Mouse (Mus musculus): ENCODE measurements around the gene Grik2. TPM values are rescaled to one million over a fixed set of nuclear protein-coding genes. Genes with fewer than 3 reads are reported as not detected.

Grik2 gene
- 1 to 10 TPM; 1.7 to 3.1 TPM for total RNA-seq (2021)
- long read RNA-seq, experiment 1, result 0 reads
- long read RNA-seq, experiment 2, result 0 reads

DNA sequence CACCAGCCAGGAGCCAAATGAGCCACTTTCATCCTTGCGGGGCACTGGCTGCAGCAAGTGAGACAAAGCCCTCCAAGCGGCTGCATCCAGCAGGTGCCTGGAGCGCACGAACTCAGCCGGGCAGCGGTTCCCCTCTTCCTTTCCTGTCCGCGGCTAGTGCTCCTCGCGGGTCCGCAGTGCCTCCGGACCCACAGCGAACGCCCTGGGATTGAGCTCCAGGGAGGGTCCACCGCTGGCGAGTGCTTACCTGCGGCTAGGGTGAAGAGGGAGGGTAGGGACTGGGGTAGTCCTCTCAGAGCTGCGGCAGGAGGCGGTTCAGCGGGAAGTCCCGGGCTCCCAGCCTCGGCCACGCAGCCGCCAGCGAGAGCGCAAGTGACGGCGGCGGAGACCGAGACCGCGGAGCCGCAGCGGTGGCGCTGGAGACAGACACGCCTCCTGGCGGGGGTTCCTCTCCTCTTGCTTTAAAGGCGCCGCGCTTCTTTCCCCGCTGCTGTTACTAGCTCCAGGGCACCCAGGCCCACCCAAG is at the start of gene Grik2:
Grik2 (minus strand) TSS at position 386 of the 526 bp plus-strand sequence.
- DNase-seq (ENCODE audit: low spot score in 2 of 2), result peak; percentile 35 to 52

DNA sequence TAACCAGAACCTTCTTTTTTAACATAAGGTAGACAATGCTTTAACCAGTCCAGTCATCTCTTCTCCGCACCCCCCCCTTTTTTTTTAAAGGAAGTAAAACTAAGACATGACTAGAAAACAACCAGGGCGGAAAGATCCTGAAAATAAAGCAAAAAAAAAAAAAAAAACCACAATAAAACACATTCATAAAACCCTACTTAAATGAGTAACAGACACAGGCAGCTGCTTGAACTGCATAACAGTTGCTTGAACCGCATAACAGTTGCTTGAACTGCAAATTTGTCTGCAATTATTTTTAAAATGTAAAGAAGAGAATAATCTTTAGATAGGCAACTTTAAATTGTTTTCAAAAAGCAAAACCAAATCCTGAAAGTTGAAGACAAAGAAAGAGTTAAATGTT is 45.8 kb upstream of the Grik2 start:
- DNase-seq (ENCODE audit: low spot score in 2 of 2), result no peak

DNA sequence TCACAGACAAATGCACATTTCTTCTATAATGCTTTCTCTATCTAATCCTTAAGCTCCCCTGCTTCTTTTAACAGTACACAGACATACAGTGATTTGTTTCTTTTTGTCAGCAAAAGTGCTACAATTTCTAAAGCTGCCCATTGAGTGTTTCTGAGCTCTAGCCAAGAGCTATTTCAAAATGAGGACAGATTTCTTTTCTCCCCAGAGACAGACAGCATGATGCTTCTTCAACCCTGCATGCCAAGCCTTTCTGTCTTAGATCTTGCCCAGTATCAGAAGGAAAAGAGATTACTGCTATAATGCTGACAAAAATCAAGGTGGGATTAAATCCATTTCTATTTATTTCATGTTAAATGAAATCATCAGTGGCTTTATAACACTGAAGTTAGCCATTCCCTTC is 18.7 kb upstream of the Grik2 start:
- DNase-seq (ENCODE audit: low spot score in 2 of 2), result no peak

DNA sequence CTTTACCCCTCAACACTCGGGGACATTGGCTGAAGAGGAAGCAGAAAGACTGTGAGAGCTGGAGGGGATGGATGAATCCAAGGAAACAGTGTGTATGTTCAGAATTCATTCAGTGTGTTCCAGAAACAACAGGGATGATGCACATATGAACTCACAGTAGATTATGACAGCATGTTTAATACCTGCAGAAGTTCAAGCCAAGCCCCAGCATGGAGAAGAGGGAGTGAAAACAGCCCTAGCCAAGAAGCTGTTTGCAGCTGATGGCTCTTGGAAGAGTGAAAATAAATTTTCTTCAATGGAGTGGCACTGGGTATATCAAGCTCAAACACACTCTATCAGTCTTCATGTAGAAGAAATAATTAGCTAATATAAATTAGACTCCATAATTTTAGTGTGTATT is 12.4 kb upstream of the Grik2 start:
- DNase-seq (ENCODE audit: low spot score in 2 of 2), result no peak

DNA sequence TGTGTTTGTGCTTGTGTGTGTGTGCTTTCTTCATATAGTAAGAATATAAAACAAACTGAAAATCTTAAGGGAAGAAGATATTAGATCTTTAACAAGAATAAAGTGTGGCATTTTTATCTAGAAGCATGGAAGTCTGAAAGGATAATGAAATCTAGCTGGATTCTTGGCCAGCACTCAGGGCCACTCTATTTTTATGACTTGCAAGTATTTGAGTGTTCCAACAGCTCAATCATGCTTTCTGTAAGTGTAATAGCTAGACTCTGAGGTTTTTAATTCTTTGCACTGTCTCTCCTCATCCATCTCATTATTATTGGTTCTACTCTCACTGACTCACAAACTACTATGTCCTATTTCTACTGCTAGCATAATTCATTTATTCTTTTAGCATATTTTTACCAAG is 5.6 kb upstream of the Grik2 start:
- DNase-seq (ENCODE audit: low spot score in 2 of 2), result no peak

DNA sequence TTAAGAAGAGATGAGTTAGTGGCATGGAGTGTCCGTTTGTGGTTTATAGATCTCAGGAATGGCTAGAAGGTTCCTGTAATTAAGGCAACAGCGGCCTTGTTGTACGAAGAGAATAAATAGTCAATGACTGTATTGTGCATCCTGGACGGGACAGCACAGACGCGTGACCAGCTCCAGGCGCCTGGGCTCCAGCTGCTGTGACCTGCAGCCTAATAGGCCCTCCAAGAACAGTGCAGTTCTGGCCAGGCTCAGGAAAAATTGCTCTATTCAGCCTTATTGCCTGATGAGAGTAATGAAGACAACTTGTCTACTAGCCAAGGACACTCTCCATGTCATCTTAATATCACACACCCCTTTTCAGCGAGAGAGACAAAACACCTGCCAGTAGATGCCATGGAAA is 1.8 kb upstream of the Grik2 start:
- DNase-seq (ENCODE audit: low spot score in 2 of 2), result no peak

DNA sequence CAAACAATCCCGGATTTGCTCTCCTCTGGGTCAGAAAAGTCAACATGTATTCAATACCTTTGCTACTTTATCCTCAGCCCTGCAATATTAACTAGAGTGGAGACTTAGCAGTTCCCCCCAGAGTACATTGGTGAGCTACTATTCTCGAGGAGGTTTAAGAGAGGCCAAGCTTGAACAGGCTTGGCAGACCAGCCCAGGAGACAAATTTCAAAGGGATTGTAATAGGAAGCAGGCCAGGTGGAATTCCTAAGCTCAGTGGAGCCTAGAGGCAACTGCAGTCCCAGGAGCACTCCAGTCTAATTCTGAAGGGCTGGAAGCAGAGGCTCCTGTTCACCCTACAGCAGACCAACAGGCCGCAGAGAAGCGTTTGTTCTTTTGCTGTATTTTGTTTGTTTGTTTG is 1.1 kb upstream of the Grik2 start:
- DNase-seq (ENCODE audit: low spot score in 2 of 2), result no peak

DNA sequence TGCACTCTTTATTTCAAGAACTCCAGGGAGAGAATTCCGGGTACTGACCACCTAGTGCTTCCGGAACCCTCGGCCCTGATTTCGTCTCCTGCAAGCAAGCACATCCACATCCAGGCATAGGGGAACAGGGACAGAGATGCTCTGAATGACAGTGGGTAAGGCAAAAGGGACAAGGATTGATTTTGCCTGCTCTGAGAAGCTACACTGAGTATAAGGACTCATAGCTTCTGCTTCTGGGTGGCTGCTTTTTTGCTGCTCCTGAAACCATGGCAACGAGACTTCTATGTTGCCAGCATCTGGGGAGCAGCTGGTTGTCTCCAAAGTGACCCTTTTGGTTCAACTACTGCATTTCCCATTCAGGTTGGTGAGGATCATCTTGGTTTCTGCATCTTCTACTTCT is 348 bp upstream of the Grik2 start:
- no peak for DNase-seq (ENCODE audit: low spot score in 2 of 2)

DNA sequence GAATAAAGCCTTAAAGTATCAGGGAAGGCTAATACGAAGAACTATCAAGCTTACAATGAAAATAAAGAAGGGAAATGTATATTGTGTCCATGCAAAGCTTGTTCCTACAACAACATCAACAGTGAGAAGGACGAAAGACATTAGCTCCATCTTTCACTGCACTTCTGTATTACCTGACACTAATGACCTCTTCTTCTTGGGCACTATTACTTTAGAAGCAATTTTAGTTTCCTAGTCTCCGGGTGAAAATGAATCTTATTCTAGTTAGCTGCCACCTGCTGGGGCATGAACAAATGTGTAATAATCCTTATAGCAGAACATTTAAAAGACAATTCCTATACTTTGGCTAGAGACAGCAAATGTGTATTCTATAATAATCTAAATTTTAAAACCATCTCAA is 1.9 kb downstream of the Grik2 start:
- no peak for DNase-seq (ENCODE audit: low spot score in 2 of 2)

DNA sequence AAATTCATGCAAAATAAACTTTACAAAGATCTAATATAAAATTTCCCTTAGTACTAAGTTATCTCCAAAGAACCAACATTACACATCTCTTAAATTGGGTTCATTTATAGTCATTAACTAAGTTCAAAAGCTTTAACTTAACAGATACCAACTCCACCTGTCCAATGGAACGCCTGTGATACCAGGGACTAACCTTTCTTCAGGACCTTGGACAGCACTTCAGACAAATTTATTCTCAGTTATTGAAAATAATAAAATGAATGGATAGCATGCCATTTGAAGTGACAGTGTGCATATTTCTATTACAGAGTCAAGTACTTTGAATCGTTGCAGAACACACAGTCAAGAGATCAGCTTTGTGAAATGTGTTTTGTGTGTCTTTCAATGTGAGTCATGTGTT is 3.1 kb downstream of the Grik2 start:
- no peak for DNase-seq (ENCODE audit: low spot score in 2 of 2)

DNA sequence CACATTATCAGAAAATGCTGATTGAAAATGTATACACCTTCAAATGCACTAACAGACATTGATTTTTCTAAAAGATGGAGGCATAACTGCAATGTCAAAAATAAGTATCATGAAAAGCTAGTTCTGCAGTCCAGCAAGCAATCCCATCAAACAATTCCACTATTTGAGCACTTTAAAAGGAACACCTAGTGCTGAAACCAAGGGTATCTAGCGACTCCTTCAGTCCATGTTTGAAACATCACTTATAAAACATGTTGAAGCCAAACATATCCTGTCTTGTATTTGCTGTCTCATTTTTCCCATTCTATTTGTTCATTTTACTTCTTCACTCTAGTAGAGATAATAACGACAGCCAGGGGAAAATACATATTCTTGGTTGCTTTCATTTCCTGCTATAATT is 3.7 kb downstream of the Grik2 start:
- no peak for DNase-seq (ENCODE audit: low spot score in 2 of 2)

DNA sequence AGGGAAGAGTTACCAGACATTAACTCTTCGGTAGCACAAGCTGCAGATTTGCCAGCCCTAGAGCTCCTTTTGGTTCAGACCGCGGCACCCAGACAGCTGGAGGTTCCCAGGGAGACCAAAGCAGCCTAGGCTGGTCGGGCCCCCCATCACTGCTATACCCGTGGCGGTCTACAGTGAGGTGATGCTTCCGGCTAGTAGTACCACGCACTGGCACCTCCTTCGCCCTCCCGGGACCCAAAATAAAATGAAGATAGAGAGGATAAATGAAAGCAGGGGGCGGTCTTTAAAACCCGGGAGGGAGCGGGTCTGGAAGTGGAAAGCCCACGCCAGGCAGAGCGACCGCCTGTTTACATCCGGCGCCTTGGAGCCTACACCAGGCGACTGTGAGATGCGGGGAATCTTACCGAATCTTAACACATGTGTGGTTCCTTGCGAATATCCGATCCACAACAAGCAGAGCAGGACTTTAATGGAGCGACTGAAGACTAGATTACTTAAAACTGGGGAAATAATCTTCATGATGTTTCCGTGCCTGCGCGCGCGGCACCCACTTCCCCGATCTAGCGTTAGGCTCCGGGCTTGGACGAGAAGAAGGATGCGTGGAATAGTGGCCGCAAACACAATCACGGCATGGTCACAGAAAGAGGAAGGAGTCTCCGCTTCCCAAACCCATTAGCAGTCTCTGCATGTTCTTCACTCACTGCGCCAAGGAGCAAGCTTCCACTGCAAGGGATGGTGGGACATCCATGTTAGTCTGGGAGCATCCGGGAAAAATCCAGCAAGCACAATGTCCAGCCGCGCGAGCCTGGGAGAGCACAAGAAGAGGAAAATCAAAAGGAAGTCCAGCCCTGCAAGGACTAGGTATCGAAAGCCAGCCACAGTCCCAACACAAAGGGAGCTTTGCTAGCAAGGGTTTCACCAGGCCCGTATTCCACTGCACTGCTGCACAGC is 5.5 kb downstream of the Grik2 start:
- peak in 1 of 2 experiments; percentile 15 for DNase-seq (ENCODE audit: low spot score in 2 of 2)

DNA sequence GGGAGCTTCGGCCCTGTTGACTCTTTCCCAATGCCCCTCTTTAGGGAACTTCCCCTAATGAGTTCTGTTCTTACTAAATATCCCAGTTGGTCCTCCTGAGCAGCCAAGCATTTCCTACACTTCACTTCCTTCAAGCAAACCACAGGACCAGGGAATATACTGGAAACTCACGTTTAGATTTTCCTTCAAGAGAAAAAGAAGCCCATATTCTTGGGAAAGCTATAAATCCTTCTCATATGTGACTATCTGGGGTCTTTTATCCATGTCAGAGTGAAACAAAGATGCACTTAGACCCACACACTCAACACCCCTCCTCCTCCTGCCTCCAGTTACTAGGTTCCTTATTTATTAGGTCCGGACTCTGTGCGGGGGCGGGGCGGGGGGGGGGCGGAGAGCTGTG is 6.5 kb downstream of the Grik2 start:
- DNase-seq (ENCODE audit: low spot score in 2 of 2), result no peak

DNA sequence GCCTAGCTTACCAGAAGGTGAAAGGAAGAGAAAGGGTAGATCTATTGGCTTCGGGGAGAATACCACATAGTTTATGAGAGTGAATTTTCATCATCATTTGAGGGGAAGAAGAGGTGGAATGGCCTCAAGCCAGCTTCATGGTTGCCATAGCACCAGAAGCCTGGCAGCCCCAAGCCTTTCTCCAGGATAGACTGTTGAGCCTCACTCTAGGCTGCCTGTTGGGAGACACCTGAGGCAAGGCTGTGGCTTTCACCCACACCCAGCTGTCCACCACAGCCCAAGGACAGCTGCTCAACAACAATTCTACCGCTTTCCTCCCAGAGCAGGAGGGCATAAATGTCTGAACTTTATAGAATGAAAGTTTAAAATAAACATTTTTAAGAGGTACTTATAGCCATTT is 8.1 kb downstream of the Grik2 start:
- DNase-seq (ENCODE audit: low spot score in 2 of 2), result no peak

DNA sequence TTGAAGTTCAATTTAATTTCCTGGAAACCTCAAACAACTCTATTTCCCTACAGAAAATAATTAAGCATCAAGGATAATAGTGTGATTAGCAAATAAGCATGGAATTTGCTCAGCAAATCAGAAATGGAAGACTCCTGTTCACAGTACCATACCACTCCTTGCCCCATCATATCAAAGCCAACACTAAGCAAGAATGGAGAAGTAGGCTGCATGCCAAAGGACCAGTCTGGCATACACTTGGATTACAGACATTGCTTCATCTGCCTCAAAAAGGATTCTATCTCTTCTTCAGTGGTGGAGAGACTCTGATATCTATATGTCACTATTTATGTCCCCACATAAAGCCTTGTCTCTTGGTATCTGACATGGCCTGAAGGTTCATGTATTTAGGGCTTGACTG is 19.7 kb downstream of the Grik2 start:
- DNase-seq (ENCODE audit: low spot score in 2 of 2), result no peak

DNA sequence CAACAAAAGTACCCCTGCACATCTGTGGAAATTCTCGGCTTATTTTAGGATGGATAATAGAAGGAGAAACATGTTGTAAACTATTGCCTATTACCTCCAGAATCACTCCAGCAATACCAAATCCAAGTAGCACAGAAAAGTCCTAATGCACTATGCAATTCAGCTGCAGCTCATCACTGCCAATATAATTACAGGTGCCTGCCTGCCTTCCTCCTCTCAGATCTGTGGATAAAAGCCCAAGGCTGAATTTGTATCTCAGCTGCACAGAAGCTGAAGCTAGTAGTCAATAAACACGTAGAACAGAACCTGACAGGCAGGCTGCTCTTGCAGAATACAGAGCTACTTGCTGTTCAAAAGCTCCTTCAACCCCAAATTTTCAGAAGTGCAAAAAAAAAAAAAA is 21.0 kb downstream of the Grik2 start:
- no peak for DNase-seq (ENCODE audit: low spot score in 2 of 2)

DNA sequence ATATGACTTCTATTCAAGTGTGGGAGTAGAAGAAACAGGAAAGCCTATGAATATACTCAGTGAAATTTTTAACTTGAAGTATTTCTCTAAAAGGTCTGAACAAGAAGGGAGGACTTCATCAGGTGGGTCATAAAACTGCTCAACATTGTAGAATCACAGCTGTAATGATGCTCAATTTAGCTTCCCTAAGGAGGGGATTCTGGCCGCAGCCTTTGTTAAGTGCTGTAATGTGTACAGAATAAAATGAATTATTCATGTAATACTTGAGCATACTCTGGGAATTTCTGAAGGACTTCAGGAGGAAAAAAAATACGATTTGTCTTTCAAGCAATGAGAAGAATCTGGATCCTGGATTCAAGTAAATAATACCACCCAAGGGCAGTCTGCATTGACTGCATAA is 26.0 kb downstream of the Grik2 start:
- DNase-seq (ENCODE audit: low spot score in 2 of 2), result no peak

DNA sequence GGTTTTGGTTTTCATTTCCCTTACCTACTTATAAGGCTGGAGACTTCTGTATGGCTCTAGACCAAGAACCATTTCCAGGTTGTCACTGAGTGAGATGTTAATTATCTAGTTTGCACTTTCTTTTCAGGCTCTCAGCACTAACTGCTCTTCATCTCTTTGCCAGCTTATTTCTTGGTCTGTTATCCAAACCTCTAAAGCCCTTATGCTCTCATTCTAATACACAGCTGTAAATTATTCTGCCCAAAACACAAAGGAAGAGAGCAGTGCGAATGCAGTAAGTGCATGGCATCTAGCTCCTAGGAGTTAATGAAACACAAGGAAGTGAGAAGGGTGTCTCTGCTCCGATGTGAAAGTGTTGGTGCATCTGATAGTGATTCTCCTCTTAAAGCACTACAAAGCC is 36.8 kb downstream of the Grik2 start:
- no peak for DNase-seq (ENCODE audit: low spot score in 2 of 2)

DNA sequence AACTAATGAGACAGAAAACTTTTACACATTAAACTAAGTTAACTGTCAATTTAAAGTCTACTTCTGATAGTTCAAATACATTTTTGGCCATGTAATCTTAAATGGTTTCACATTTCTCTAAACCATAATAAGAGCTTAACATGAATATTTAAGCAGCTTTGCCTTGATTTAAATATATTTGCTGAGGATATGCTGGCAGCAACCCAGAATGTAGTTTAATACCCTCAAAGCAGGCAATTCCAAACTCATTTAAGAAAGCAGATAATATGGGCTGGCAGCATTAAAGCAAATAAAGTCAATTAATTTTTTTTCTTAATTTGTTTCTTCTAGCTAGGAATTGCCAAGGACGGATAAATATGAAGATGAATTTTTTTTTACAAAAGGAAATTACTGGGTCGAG is 56.7 kb downstream of the Grik2 start:
- no peak for DNase-seq (ENCODE audit: low spot score in 2 of 2)

DNA sequence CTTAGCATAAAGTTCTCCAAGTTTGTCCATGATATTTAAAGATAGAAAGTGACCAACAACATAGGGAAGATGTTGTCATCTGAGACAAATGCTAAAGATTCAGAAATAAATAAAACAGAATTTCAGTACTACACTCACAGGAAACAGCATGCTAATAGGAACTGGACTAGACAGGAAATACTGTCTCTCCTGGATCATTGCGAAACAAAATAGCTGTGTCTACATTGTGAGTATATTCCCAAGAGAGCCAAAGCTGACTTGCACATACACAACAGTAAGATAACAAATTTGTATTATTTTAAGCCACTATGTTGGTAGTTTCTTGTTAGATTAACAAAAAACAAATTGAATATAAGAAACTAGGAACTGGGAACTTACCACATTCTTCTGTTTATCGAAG is 64.9 kb downstream of the Grik2 start:
- DNase-seq (ENCODE audit: low spot score in 2 of 2), result no peak

DNA sequence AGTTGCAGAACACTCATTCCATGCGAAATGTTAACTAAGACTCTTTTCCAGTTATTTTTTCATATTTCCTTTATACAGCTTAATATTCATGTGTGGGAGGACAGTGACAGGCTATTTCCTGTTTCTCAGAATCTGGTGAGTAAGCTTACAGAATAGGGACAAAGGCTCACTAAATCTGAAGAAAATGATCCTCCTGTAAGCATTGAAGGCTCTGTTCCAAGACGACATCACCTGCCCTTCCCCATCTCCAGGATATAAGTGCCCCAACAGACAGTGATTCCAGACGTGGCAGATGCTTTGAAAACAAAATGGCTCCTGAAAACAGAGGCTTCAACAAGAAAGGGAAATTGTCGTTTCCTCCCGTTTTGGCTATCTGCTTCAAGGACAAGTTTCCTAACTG is 71.7 kb downstream of the Grik2 start:
- DNase-seq (ENCODE audit: low spot score in 2 of 2), result no peak

DNA sequence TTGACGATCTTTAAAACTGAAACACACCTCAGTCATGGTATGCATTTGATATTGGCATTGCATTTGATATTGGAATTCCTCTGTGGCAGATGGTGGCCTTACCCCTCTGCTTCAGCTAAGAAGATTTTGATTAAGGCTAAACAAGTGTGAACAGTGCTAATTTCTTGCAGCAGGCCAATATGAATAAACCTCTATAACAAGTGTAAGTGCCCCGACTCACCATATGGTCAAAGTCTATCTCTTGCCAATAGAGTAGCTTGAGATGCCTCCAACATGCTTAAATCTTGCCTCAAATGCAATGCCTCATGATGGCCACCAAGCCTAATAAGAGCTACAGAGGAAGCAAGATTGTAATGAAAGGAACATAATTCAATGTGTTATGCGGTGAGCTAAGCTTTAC is 78.8 kb downstream of the Grik2 start:
- DNase-seq (ENCODE audit: low spot score in 2 of 2), result no peak

DNA sequence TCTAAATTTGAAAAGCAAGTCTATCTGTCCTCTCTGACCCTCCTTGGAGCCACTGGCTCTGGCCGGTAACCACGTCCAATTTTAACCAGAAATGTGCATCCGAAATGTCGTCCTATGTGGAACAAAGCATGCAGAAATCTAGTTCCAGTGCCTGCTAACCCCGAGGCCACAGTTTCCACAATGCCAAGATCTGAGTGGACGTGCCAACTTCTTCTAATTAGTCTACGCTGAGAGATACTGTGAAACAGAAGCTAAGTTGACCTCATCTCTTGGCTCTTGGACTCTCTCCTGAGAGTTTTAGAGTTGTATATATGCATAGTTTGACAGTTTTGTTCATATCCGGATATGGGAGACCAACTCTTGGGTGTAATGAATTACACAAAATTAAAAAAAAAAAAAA is 84.1 kb downstream of the Grik2 start:
- DNase-seq (ENCODE audit: low spot score in 2 of 2), result no peak

Data from gastrocnemius, postnatal 4 days (tissue).